Mouse (Mus musculus) inflammation-experienced regulatory T-cells, adult 6 months (primary cell): ENCODE measurements at regions not wholly inside any gene's neighbourhood (a gene's known extent, or its start where the extent isn't known, plus 50 kb on each side); places are given as distances from the start of the nearest gene placed in this dataset.
"Not testable (repeated sequence)": the region's sequence is repeated elsewhere in the genome, so short reads cannot be mapped to it uniquely, and the experiment has no call there.

Experiments
- ATAC-seq: one replicate; pipeline ENCODE4 v1.8.0; 2017

- ATAC-seq = not testable (repeated sequence)
These were observed 296.3 kb upstream of the Olfr1507 start for GRCm38 (mm10) chr14:52791828-52792227.

DNA sequence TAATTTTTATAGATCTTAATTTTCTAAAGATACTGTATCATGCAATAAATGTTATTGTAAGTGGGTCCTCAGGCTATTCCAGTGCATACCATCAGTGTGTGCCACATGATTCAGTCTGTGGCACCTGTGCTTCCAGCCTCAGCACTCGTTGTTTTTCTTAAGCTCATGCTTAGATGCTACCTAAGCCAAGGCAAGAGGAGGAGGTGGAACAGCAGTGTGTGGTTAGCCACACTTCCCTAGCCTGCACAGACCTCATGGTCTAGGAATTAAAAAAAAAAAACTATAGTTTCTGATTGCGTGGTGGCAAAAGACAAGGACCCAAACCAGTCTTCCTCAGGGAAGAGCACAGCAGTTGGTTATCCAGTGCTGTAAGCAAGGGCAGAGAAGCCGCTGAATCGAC is 287.3 kb upstream of the Olfr1507 start:
- ATAC-seq = not testable (repeated sequence)

DNA sequence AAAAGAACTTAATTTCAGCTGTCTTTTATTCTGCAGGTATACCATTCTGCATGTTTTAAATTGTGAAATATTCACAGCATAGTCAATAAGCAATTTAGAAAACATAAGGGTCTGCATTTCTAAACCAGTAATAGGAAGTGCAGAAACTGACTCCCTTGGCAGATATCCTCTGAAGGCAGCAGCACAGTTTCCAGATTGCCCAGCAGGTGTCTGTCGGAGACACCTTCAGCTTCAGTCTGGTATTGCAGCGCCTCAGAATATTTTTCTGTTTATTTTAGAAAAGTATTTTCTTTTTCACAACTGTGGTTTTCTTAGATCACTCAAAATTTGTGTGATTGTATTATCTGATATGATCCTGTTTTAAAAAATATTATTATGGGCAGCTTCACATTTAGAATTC is 280.3 kb upstream of the Olfr1507 start:
- ATAC-seq = not testable (repeated sequence)

DNA sequence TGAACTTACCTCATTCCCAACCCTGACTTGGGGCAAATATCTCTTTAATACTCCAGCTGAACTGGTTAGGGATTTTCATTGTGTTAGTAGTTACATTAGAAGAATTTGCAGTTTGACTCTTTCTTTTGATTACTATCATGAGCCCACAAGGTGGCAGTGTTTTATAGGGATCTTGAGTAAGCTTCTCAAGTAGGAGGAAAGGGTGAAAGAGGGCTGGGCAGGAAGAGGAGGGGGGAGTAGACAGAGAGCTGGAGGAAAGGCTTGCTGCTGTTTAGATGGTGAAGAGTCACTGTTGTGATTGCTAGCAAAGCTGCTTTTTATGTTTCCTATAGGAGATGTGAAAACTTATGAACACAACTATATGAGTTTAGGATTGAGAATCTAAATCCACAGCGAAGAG is 273.9 kb upstream of the Olfr1507 start:
- not testable (repeated sequence) for ATAC-seq

DNA sequence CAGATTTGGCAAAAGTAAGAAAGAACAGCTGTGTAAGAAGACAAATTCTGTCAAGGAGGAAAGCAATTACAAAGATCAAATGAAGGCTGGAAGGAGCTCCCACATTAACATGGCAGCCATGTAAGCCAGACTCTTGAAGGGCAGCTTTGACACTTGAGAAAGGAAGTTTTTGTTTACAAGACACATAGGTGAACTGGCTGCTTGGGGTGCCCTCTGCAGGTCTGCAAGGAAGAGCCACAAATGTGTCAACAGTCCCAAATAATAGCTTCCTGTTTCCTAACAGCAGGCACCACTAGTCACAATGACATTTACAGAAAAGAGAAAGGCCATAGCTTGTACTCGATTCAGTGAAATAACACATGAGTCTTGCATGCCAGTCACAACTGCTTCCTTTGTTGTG is 256.6 kb upstream of the Olfr1507 start:
- not testable (repeated sequence) for ATAC-seq

DNA sequence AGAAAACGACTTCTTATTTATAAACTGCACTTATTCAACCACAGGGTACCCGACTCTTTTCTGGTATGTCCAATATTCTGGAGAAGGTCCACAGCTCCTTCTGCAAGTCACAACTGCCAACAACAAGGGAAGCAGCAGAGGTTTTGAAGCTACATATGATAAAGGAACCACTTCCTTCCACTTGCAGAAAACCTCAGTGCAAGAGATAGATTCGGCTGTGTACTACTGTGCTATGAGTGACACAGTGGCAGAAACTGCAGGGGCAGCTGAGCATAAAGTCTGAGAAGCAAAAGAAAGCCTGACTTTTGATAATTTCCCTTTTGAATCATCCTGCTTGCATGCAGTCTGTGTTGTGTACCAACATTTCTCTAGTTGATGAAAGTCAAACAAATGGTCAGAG is 231.1 kb upstream of the Olfr1507 start:
- not testable (repeated sequence) for ATAC-seq

DNA sequence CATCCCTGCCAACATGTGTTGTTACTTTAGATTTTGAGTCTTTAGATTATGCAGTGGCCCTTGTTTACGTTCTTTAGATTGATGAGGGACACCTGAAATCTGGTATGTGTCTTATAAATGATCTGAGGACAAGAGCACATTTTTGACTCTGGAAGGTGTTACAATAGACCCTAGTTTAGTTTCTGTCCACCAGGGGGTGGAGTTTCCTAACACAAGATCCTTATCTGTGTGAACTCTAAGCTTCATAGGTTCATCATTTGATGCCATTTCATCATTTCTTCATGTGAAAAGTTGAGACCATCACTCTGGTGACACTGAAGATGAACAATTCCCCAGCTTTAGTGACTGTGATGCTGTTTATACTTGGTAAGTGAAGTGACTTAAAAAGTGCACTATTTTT is 229.4 kb upstream of the Olfr1507 start:
- not testable (repeated sequence) for ATAC-seq

DNA sequence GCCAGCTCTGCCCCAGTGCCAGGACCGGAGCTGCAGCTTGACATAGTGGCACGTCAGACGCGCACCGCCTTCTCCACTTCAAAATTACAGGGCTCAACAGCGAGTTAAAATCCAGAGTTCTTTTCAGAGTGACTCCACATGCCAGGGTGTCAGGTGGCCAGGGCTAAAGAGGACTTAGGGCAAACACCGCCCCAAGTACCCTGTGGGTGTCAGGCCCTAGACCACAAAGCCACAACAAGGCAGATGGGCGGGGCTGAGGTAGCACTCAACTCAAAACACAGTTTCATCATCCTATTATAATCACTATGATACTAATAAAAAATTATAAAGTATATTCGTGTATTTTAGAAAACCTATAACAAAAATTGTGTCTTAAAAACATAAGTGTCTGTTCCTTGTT is 225.1 kb upstream of the Olfr1507 start:
- ATAC-seq = no peak

DNA sequence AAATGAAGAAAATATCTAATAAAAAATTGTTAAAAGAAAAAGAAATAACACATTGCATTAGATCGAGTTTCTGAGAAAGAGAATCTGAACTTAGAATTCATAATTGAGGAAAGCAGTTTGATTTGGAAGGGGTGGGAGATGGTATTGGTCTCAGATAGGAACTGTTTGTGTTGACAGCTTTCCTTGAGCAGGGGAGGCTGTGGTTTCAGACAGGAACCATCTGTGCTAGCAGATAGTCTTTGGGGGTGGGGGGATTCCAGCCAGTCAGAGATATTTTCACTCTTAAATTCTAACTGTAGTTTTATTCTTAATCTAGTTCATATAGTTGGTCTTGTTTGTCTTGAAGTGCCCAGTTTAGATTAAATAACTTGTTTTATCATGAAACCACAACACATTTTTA is 205.3 kb upstream of the Olfr1507 start:
- not testable (repeated sequence) for ATAC-seq

- ATAC-seq = not testable (repeated sequence)
These were observed 188.1 kb upstream of the Olfr1507 start for GRCm38 (mm10) chr14:52683636-52684035.

- ATAC-seq = no peak
These were observed 158.8 kb upstream of the Olfr1507 start for GRCm38 (mm10) chr14:52654355-52654754.

- no peak for ATAC-seq
These were observed 142.6 kb upstream of the Olfr1507 start for GRCm38 (mm10) chr14:52638179-52638578.

GRCm38 (mm10) chr14:52622184-52622583 is 126.6 kb upstream of the Olfr1507 start:
- no peak for ATAC-seq

- ATAC-seq = no peak
These were observed 84.8 kb upstream of the Olfr1507 start for GRCm38 (mm10) chr14:52580319-52580718.

DNA sequence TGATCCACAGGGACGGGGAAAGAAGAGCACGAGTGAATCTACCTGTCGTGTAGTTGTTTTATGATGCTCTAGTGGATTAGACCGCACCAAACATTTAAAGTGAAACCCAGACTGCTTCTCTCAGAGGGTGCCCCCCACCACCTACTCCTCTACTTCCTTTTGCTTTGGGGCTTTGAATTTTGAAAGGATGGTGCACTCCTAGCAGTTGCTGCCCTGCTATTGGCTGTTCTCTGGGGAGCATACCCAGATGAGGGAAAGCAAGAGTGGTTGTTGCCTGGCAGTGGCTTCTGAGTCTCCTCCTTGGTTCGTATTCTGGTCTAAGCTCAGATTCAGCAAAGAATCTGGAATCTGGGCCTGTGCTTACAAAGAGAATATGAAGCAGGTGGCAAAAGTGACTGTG is 71.4 kb upstream of the Olfr1507 start:
- peak; percentile 98 for ATAC-seq

- ATAC-seq = no peak
These were observed 70.1 kb upstream of the Olfr1507 start for GRCm38 (mm10) chr14:52565606-52566005.

GRCm38 (mm10) chr14:52556340-52556739 is 60.8 kb upstream of the Olfr1507 start:
- ATAC-seq = not testable (repeated sequence)

GRCm38 (mm10) chr14:52553399-52553798 is 57.9 kb upstream of the Olfr1507 start:
- no peak for ATAC-seq

DNA sequence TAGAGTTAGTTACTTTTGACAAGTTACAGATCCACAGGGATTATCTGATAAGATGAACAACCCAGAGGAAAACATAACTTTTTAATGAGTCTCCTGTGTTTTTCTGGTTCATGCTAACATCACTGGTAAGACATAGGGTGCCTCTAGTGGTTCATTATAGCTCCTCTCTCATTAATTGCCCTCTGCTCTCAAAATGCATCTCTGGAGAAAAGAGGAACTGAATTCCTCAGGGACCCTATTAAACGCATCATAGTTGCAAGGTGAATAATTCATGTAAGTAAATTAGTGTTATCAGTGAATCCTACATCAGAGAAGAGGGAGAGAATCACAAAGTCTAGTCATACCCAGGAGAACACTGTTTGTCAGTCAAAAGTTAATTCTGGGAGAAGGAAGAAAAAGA is 52.4 kb upstream of the Olfr1507 start:
- ATAC-seq = no peak
